Mouse (Mus musculus): Measurements from ENCODE around the gene Trpm7. TPM values are rescaled to one million over a fixed set of nuclear protein-coding genes. Genes with fewer than 3 reads are reported as not detected.

Gene Trpm7
- total and polyA plus RNA-seq, 3 experiments, result 11.2 to 143 (median 107) TPM

- Histone ChIP-seq H3K9me3 (replicated peaks) (no peaks in the 10 kb centered on the region), H3K27me3 (ENCODE audit: insufficient read depth, low read length) (no peaks in the 10 kb centered on the region), H3K4me3 (ENCODE audit: low read depth, low read length) (no peak overlapping the region), H3K36me3 (replicated peaks) (peaks cover 83% of the 10 kb centered on the region), H3K4me1 (ENCODE audit: insufficient read depth, low read depth, low read length) (no peaks in the 10 kb centered on the region; the same call in 1 of the 2 replicates)
- no peak for ATAC-seq (ENCODE audit: extremely low read depth, insufficient number of reproducible peaks, low FRiP score, poor library complexity, severe bottlenecking)
- TF ChIP-seq POLR2AphosphoS5 (IDR thresholded peaks at IDR 0.05; ENCODE audit: insufficient replicate concordance, low read depth, low read length) (no peak), TAL1 (conservative IDR thresholded peaks at IDR 0.05; ENCODE audit: low read depth, low read length) (no peak), GATA1 (IDR thresholded peaks at IDR 0.05; ENCODE audit: borderline replicate concordance, low read length) (no peak), GATA2 (IDR thresholded peaks at IDR 0.05; ENCODE audit: borderline replicate concordance, low read depth, low read length) (no peak), CTCF (IDR thresholded peaks at IDR 0.05; ENCODE audit: low read depth, low read length) (no peak)
- DNase-seq (ENCODE audit: low spot score), result no peak
Observed at GRCm38 (mm10) chr2:126743389-126743788, 132.6 kb downstream of the Trpm7 start.

Other genes with a start within 250 kb of the Trpm7 start
- 71.9 and 73.8 TPM in 2 replicates for gene Gabpb1, start 199.9 kb downstream of the Trpm7 start, total RNA-seq (2014; fragmentation: Nextera tagmentation)
- gene Gabpb1, start 199.9 kb downstream of the Trpm7 start, total RNA-seq (2017), result 22.3 and 26.2 TPM in 2 replicates
- 3.9 and 4.6 TPM in 2 replicates for gene Gabpb1, start 199.9 kb downstream of the Trpm7 start, polyA plus RNA-seq (2012)
- gene Usp8, start 168.9 kb downstream of the Trpm7 start, total RNA-seq (2014; fragmentation: Nextera tagmentation), result 72.1 and 81.5 TPM in 2 replicates
- gene Usp8, start 168.9 kb downstream of the Trpm7 start, total RNA-seq (2017), result 40.5 and 52.2 TPM in 2 replicates
- 15.5 and 19.4 TPM in 2 replicates for gene Usp8, start 168.9 kb downstream of the Trpm7 start, polyA plus RNA-seq (2012)
- gene Usp50, start 92.8 kb downstream of the Trpm7 start, total RNA-seq (2014; fragmentation: Nextera tagmentation), result not detected in 2 replicates
- gene Usp50, start 92.8 kb downstream of the Trpm7 start, total RNA-seq (2017), result 0.55 and 0.64 TPM in 2 replicates
- gene Usp50, start 92.8 kb downstream of the Trpm7 start, polyA plus RNA-seq (2012), result 0.07 TPM in 2 replicates
- 63.4 and 68.4 TPM in 2 replicates for gene Sppl2a, start 57.0 kb upstream of the Trpm7 start, total RNA-seq (2014; fragmentation: Nextera tagmentation)
- gene Sppl2a, start 57.0 kb upstream of the Trpm7 start, total RNA-seq (2017), result 49.0 and 50.2 TPM in 2 replicates
- 4.9 and 6.4 TPM in 2 replicates for gene Sppl2a, start 57.0 kb upstream of the Trpm7 start, polyA plus RNA-seq (2012)
- 30.3 and 31.7 TPM in 2 replicates for gene Ap4e1, start 132.5 kb upstream of the Trpm7 start, total RNA-seq (2014; fragmentation: Nextera tagmentation)
- gene Ap4e1, start 132.5 kb upstream of the Trpm7 start, total RNA-seq (2017), result 30.1 and 30.9 TPM in 2 replicates
- gene Ap4e1, start 132.5 kb upstream of the Trpm7 start, polyA plus RNA-seq (2012), result 5.0 and 5.5 TPM in 2 replicates
- gene Blvra, start 194.4 kb upstream of the Trpm7 start, total RNA-seq (2014; fragmentation: Nextera tagmentation), result 17.3 and 18.3 TPM in 2 replicates
- gene Blvra, start 194.4 kb upstream of the Trpm7 start, total RNA-seq (2017), result 30.6 and 35.4 TPM in 2 replicates
- gene Blvra, start 194.4 kb upstream of the Trpm7 start, polyA plus RNA-seq (2012), result 2.0 and 3.1 TPM in 2 replicates

All from G1E (cell line).